Mouse (Mus musculus) C2C12 (cell line): ENCODE results near the gene Trp53tg5. TPM values are rescaled to one million over a fixed set of nuclear protein-coding genes. Genes with fewer than 3 reads are reported as not detected.

Experiments
- H3K27me3 ChIP-seq: one replicate; pipeline ENCODE4 v1.6.1; 2011; ENCODE audit not compliant: control insufficient read depth, insufficient read depth, insufficient read length
- H3K36me3 ChIP-seq: one replicate; pipeline ENCODE4 v1.6.1; 2011; ENCODE audit not compliant: control insufficient read depth, insufficient read depth
- H3K4me3 ChIP-seq: one replicate; pipeline ENCODE4 v1.5.1; 2011; ENCODE audit warnings: mild to moderate bottlenecking, control low read depth; ENCODE audit not compliant: poor library complexity, insufficient read depth, severe bottlenecking
- H3K79me2 ChIP-seq: one replicate; pipeline ENCODE4 v1.6.1; 2011; ENCODE audit not compliant: control insufficient read depth, insufficient read depth
- H3K79me3 ChIP-seq: one replicate; pipeline ENCODE4 v1.6.1; 2011; ENCODE audit warnings: low read depth, control low read depth
- H3ac ChIP-seq: one replicate; pipeline ENCODE3; 2011; ENCODE audit warnings: low read depth; ENCODE audit not compliant: control insufficient read depth, insufficient read length
- CEBPB ChIP-seq: IDR thresholded peaks from one replicate; pipeline ENCODE4 v1.6.1; 2011; ENCODE audit warnings: low read depth, mild to moderate bottlenecking, control low read depth, moderate library complexity
- CTCF ChIP-seq: IDR thresholded peaks from one replicate; pipeline ENCODE4 v1.5.1; 2011; ENCODE audit not compliant: control insufficient read depth, insufficient read depth, insufficient read length
- FOSL1 ChIP-seq: IDR thresholded peaks from one replicate; pipeline ENCODE4 v1.8.0; 2011; ENCODE audit warnings: mild to moderate bottlenecking, low read length; ENCODE audit not compliant: poor library complexity, insufficient read depth, severe bottlenecking
- MAX ChIP-seq: IDR thresholded peaks from one replicate; pipeline ENCODE4 v1.6.1; 2011; ENCODE audit warnings: mild to moderate bottlenecking, control low read depth
- MYOD1 ChIP-seq: IDR thresholded peaks from one replicate; pipeline ENCODE4 v1.6.1; 2011; ENCODE audit warnings: low read depth; ENCODE audit not compliant: control insufficient read depth, insufficient read length
- MYOG ChIP-seq: IDR thresholded peaks from one replicate; pipeline ENCODE4 v1.6.1; 2011; ENCODE audit not compliant: control insufficient read depth, insufficient read length; ENCODE audit errors: extremely low read depth
- USF1 ChIP-seq: IDR thresholded peaks from one replicate; pipeline ENCODE4 v1.6.1; 2011; ENCODE audit warnings: low read depth, mild to moderate bottlenecking, control low read depth, moderate library complexity
- polyA plus RNA-seq: library from polyadenylated mRNA; unstranded; fragments of >200 nt; fragmentation: generic; extraction: Trizol; gene quantifications from one replicate; pipeline ENCODE4 v1.2.1, GENCODE M21; 2012; ENCODE audit warnings: missing spikeins

Trp53tg5 gene
- polyA plus RNA-seq, 1 experiment: not detected

- Histone ChIP-seq H3K27me3 (no peaks in the 10 kb centered on the region), H3ac (no peak overlapping the region), H3K36me3 (peaks cover 3% of the 10 kb centered on the region), H3K79me3 (no peaks in the 10 kb centered on the region), H3K4me3 (no peak overlapping the region), H3K79me2 (no peaks in the 10 kb centered on the region)
- no peak for TF ChIP-seq CEBPB
- TF ChIP-seq MAX: no peak
- TF ChIP-seq MYOG: no peak
- TF ChIP-seq USF1: no peak
- TF ChIP-seq CTCF: no peak
- TF ChIP-seq MYOD1: no peak
Observed at GRCm38 (mm10) chr2:164487812-164488211, 14.3 kb upstream of the Trp53tg5 start.

GRCm38 (mm10) chr2:164487115-164487527 lies 13.6 kb upstream of the Trp53tg5 start:
- Histone ChIP-seq H3K79me2 (no peaks in the 10 kb centered on the region), H3K27me3 (no peaks in the 10 kb centered on the region), H3K36me3 (peaks cover 3% of the 10 kb centered on the region), H3ac (peak overlapping the region; percentile 38), H3K4me3 (peak overlapping the region; percentile 43), H3K79me3 (no peaks in the 10 kb centered on the region)
- TF ChIP-seq CEBPB (no peak), MAX (no peak), FOSL1 (no peak), CTCF (no peak), USF1 (no peak)

GRCm38 (mm10) chr2:164486258-164487114 lies 13.0 kb upstream of the Trp53tg5 start:
- H3K79me2 ChIP-seq: no peaks in the 10 kb centered on the region
- no peaks in the 10 kb centered on the region for H3K27me3 ChIP-seq
- H3K4me3 ChIP-seq: peak overlapping the region; percentile 43
- TF ChIP-seq FOSL1: no peak
- TF ChIP-seq USF1: no peak
- no peak for TF ChIP-seq MAX
- no peak for TF ChIP-seq CTCF
- TF ChIP-seq MYOG: no peak
- TF ChIP-seq MYOD1: no peak
- TF ChIP-seq CEBPB: no peak
- H3ac ChIP-seq: peak overlapping the region; percentile 60
- peaks cover 3% of the 10 kb centered on the region for H3K36me3 ChIP-seq
- H3K79me3 ChIP-seq: no peaks in the 10 kb centered on the region

GRCm38 (mm10) chr2:164485681-164486257 lies 12.2 kb upstream of the Trp53tg5 start, which contains the start of gene Dbndd2:
Gene Dbndd2 (plus strand): TSS chr2:164486106.
- Histone ChIP-seq H3K36me3 (peaks cover 3% of the 10 kb centered on the region), H3ac (peak within 1 kb of the TSS; percentile 60), H3K79me2 (no peaks in the 10 kb centered on the region), H3K4me3 (peak within 1 kb of the TSS; percentile 43), H3K79me3 (no peaks in the 10 kb centered on the region), H3K27me3 (no peaks in the 10 kb centered on the region)
- TF ChIP-seq MYOD1 (no peak), CEBPB (no peak), CTCF (no peak), USF1 (no peak), MAX (no peak), FOSL1 (no peak), MYOG (no peak)

- TF ChIP-seq CTCF: peak; percentile 11
- no peak for TF ChIP-seq MYOG
- H3K36me3 ChIP-seq: peaks cover 34% of the 10 kb centered on the region
Observed at GRCm38 (mm10) chr2:164470254-164470653, 3.3 kb downstream of the Trp53tg5 start.

GRCm38 (mm10) chr2:164466787-164467186 lies 6.7 kb downstream of the Trp53tg5 start:
- H3ac ChIP-seq: no peak overlapping the region
- peaks cover 46% of the 10 kb centered on the region for H3K36me3 ChIP-seq
- TF ChIP-seq CTCF: no peak
- TF ChIP-seq FOSL1: no peak
- no peak for TF ChIP-seq MAX
- no peak for TF ChIP-seq CEBPB
- no peak for TF ChIP-seq MYOG
- H3K4me3 ChIP-seq: no peak overlapping the region
- peaks cover 14% of the 10 kb centered on the region for H3K79me3 ChIP-seq
- peaks cover 25% of the 10 kb centered on the region for H3K79me2 ChIP-seq
- H3K27me3 ChIP-seq: no peaks in the 10 kb centered on the region

More at GRCm38 (mm10) chr2:164470254-164470653, 3.3 kb downstream of the Trp53tg5 start:
- no peak overlapping the region for H3K4me3 ChIP-seq
- H3K79me2 ChIP-seq: no peaks in the 10 kb centered on the region
- no peak overlapping the region for H3ac ChIP-seq
- no peaks in the 10 kb centered on the region for H3K79me3 ChIP-seq
- no peaks in the 10 kb centered on the region for H3K27me3 ChIP-seq
